Mouse (Mus musculus): Measurements from ENCODE around the gene Wwox.

The Wwox gene

GRCm38 (mm10) chr8:114869321-114869720, 429.9 kb downstream of the Wwox start:
- no peak for DNase-seq (ENCODE audit: low read depth)

GRCm38 (mm10) chr8:114870410-114870809, 431.0 kb downstream of the Wwox start:
- no peak for DNase-seq (ENCODE audit: low read depth)

DNA sequence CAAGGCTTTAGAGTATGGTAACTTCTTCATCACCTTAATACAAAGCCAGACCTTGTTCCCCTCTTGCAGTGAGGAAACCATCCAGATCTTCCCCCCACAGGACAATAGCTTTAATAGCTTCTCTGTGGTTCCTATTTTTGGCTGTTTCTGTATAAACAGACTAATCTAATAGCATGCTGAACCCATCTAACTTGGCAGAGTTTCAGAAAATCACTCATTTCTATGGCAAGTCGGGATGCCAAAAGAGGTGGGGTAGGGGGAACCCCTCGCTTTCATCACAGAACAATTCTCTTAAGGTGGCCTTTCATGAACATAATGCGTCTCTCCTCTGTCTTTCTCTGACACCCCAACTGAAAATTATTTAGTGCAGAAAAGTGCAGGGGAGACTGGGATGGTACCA, 433.0 kb downstream of the Wwox start:
- DNase-seq (ENCODE audit: low read depth): no peak

DNA sequence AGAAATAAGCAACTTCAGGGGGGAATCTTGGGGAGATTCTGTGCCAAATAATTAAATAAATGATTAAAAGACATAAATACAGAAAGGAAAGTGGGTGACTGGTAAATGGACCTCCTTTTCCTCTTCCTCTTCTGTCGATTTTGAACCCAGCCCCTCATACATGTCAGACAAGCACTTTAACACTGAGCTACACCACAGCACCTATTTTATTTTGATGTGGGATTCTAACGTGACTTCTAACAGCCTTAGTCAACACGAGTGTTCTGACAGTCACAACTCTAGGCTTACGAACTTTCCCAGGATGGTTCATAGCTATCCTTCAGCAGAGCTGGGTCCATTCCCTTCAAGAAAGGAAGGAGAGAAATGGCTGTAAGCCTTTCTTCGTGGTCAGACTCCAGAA, 435.7 kb downstream of the Wwox start:
- no peak for DNase-seq (ENCODE audit: low read depth)

- no peak for DNase-seq (ENCODE audit: low read depth)
These were observed 436.7 kb downstream of the Wwox start for GRCm38 (mm10) chr8:114876161-114876611.

GRCm38 (mm10) chr8:114876696-114877206, 437.3 kb downstream of the Wwox start:
- no peak for DNase-seq (ENCODE audit: low read depth)

DNA sequence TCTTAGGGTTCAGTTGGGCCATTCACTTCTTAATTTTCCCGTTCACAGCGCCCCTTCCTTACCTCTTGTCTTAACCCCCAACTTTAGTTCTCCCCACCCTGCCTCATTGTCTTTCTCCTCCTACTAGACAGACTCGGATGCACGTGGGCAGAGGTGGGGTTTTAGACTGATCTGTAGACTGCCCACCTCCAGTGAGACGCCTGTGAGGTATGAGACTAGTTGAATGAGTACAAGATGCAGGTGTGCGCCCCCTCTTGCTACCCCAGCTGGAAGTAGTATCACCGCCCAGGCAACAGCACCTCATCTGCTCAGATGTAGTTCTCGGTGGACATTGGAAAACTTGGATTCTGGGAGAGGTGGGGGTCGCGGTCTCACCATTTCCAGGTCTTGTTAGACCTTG, 437.8 kb downstream of the Wwox start:
- DNase-seq (ENCODE audit: low read depth): no peak

DNA sequence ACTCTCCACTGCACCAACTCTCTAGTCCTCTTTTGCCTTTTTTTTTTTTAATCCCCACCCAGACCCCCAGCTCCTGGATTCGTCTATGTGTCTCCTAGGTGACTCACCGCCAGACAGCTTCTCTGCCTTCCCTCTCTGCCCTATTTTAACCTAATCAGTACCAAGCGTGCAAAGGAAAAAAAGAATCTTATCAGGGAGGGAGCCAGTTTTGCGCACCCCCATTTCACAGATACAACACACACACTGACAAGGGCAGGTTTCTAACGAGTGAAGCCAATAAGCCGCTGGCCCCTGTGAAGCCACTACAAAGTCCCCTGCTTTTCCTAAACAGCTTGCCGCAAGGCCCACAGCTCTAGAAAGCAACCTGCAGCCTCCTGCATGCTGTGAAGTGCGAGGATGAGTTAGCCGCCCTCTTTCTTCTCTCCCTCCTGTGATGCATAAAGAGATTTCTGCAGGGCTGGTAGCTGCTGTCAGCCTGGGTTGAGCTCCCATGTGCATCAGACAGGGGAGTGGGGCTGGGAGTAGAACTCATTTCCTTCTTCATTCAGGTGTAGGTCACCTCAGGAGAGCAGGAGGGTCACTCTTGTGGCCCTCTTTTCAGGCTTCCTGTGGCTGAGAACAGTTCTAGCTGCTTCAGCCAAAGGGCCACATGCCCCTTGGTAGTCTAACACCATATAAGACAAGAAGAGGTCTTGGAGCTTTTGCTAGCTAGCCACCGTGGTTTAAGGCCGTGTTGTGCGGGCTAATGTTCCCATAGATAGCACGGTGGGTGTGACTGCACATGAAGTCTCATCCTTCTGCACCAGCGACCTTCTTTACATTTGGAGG, 439.2 kb downstream of the Wwox start:
- peak; percentile 2 for DNase-seq (ENCODE audit: low read depth)

DNA sequence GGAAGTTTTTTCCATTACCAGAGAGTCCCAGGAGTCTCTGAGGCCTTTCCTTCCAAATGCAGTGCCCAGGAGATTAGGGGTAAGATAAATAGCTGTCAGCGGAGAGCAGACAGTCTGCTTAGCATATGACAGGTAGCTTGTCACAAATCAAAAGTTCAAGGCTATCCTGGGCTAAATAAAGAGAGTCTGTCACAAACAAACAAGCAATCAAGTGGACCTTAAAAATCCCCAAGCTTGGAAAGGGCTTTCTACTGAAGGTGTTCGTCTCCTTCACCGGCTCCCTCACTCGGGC, 439.8 kb downstream of the Wwox start:
- DNase-seq (ENCODE audit: low read depth): no peak

DNA sequence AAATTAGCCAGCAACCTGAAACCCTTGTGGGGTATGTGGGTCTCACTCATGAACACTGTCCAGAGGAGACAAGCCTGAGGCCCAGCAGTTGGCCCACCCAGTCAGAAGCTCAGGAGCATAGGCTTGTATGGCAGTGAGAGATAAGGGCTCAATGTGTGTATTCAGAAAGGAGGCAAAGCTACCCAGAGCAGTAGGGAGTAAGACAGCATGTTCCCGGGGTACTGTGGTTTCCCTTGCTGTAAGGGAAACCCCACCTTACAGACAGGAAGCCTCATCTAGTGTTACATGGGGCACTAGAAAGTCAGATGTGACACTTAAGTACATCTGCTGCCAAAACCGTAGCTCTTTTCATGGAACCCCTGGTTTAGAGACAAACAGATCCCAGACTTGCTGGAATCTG, 440.2 kb downstream of the Wwox start:
- peak; percentile 75 for DNase-seq (ENCODE audit: low read depth)

DNA sequence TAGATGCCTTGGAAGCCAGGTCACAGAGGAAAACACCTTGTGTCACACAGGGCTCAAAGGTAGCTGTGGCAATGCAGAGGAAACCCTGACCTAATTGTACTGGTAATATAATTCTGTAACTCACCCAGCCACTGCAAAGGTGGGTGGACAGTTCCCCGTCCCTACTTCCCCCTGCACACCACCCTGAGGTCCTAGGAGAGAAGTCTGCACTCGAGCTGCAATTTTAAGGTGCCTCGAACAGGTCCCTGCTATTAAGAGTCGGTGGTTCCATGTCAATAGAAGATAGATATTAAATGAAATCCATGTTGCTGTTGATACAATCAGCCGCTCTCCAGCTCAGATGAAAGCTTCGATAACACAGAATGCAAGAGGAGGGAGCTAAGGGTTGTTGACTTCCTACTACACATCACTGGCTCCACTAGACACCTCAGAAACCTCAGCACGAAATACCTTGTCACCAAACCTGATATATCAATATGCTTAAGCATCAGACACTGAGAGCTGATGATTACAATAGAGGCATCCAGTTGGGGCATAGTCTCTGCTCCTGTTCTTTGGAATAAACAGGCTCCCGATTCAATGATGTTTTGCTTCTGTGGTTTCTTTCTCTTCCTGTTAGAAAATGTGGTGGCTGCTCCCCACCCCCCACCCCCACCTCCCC, 441.1 kb downstream of the Wwox start:
- no peak for DNase-seq (ENCODE audit: low read depth)

GRCm38 (mm10) chr8:114881891-114882401, 442.5 kb downstream of the Wwox start:
- peak; percentile 1 for DNase-seq (ENCODE audit: low read depth)

- DNase-seq (ENCODE audit: low read depth): no peak
These were observed 443.0 kb downstream of the Wwox start for GRCm38 (mm10) chr8:114882504-114882903.

DNA sequence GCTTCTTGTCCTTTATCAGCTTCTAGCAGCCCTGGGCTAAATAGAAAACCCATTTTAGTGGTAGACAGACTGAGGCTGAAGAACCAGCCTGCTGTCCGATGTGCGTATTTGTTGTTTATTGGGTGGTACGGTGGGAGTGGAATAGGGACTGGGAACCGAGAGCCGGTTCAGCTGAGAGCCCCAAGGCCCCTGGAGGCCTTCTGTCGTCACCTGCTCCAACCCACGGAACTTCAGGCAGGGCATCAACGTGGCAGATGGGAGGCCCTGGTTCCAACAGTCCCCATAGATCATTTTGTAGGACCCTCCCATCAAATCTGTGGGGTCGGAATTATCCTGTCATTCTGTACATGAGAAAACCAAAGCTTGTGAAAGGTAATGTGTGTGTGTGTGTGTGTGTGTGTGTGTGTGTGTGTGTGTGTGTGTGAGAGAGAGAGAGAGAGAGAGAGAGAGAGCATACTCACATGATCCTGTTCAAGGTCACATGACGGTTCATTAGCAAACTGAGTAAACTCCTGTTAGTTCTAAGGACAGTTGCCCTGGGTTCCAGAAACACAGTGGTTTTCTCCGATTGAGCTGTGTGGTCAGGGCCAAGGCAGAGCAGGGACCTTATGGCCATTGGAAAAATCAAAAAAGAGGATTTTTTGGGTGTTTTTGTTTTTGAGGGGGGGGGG, 443.6 kb downstream of the Wwox start:
- no peak for DNase-seq (ENCODE audit: low read depth)

DNA sequence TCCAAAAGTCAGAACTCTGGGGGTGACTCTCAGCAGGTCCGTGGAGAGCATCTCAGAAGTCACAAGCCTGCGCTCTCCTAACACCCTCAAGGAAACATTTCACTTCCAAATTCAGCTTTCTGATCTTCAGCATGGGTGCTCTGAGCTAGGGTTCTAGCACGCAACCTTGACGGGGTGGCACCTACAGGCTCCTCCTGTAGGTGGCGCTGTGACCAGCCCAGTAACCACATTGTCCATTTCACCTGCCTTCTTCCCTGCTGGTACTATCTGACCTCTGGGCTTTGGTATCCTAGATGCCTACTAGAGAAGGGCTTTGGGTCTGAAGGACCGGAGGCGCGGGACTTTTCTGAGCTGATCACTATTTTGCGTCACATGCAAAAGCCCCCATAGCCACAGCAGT, 444.5 kb downstream of the Wwox start:
- DNase-seq (ENCODE audit: low read depth): no peak

DNA sequence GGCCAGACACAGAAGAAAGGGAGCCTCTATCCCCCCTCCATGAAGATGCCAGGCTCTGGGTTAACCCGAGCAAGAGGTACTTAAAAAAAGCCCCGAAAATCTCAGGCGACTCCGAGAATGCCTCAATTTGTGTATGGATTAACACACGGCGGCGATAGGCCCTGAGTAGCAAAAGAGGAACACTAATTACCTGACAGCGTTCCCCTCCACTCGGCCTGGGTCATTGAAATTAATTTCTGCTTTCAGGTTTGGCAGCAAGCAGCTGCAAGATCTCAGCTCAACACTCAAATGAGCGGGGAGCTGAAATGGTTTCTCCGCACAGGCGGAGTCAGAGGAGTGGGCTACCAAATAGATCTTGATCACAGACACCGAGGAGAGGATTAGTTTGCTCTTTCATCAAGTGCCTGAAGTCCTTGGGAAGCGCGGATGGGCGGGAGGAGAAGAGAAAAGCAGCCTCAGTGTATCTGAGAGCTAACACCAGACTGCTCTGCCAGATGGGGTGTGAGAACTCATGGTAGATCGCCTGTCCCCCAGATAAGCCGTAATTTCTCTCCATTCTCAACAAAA, 445.7 kb downstream of the Wwox start:
- DNase-seq (ENCODE audit: low read depth): no peak

DNA sequence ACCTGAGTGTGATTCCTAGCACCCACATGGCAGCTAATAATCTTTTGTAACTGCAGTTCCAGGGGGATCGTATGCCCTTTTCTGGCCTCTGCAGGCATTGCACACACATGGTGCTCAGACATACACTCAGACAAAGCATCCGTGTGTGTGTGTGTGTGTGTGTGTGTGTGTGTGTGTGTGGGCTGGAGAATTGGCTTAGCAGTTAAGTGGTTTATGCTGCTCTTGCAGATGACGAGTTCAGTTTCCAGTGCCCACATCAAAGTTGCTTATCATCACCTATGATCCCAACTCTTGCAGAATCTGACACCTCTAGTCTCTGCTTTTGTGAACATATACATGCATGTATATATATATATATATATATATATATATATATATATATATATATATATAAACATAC, 448.9 kb downstream of the Wwox start:
- DNase-seq (ENCODE audit: low read depth): no peak

GRCm38 (mm10) chr8:114889578-114890374, 450.3 kb downstream of the Wwox start:
- no peak for DNase-seq (ENCODE audit: low read depth)

DNA sequence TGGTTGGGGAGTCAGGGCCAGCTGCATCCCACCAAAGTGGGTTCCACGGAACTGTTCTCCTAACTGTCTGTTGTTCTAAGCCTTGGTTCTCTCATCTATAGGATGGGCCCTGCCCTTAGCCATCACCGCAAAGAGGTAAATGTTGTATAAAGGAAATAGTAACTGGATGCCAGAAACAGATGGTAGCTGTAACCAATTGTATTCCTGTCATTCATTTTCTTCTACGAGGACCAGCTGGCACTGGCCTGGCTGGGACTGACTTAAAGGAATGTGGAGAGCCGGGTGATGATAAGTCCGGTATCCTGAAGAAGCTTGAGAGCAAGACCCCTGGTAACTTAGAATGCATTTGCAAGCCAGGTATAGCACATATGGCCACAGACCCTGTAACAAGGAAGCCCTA, 451.0 kb downstream of the Wwox start:
- DNase-seq (ENCODE audit: low read depth): no peak

GRCm38 (mm10) chr8:114891252-114891651, 451.8 kb downstream of the Wwox start:
- DNase-seq (ENCODE audit: low read depth): no peak

DNA sequence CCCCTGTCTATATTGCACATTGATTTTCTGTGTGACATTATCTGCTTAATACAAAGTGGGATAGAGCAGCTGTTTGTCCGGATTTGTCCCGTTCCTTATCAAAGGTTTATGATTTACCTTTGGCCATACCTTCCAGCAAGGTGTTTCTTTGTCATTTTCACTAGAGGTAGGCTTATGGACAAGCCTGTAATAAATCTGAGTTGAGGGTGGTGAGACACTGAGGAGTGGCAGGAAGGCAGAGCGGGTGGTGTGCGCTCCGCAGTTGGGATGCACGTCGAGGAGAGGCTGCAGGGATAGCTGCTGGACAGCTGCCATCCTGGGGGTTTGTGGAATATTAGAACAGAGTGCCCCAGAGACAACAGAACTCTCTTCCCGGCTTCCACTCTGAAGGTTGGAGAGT, 458.0 kb downstream of the Wwox start:
- DNase-seq (ENCODE audit: low read depth): no peak

DNA sequence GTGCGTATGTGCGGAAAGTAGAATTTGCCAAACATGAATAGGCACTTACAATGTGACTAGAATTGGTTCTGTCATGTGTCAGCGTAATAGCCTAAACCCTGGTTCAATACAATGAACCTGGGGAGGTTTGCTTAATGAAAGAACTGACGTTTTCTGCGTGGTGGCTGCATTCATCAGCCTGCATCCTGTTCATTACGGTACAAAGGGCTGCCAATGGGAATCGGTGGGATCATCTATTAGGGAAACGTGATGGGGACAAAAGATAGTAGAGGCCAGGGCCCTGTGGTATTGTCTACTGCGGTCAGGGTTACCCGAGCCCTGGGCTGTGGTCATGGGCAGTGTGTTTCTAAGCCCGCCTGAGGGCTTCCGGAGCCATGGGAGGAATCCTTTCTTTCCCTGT, 459.7 kb downstream of the Wwox start:
- DNase-seq (ENCODE audit: low read depth): no peak

Measured in 416B (cell line).